Mouse (Mus musculus) lung, postnatal 0 days (tissue): ENCODE results near the gene Slc23a2. TPM values are rescaled to one million over a fixed set of nuclear protein-coding genes. Genes with fewer than 3 reads are reported as not detected.

Source experiments
- ATAC-seq: fragments of 200-750 bp; cut with Nextera tagmentation; 2 replicates; pipeline ENCODE4 v1.8.0; 2017; ENCODE audit warnings: moderate library complexity
- DNase-seq: peaks from one replicate; pipeline ENCODE4 v3.0.0-alpha.2; 2016; ENCODE audit warnings: low spot score
- H3K27ac ChIP-seq: fragments of 300-500 bp; sonication (generic); 2 replicates; pipeline ENCODE4 v1.5.1; 2014; ENCODE audit warnings: antibody characterized with exemption, mild to moderate bottlenecking, low read length, mixed read lengths
- H3K27me3 ChIP-seq: fragments of 300-500 bp; sonication (generic); replicated peaks from 2 replicates; pipeline ENCODE4 v1.6.1; 2014; ENCODE audit warnings: low read length, mixed read lengths; ENCODE audit not compliant: insufficient read depth
- H3K36me3 ChIP-seq: fragments of 300-500 bp; sonication (generic); 2 replicates; pipeline ENCODE4 v1.6.1; 2014; ENCODE audit warnings: low read length, mixed read lengths; ENCODE audit not compliant: insufficient read depth
- H3K4me1 ChIP-seq: fragments of 300-500 bp; sonication (generic); 2 replicates; pipeline ENCODE4 v1.6.1; 2014; ENCODE audit warnings: antibody characterized with exemption, low read depth, low read length, mixed read lengths; ENCODE audit not compliant: insufficient read depth
- H3K4me2 ChIP-seq: fragments of 300-500 bp; sonication (generic); replicated peaks from 2 replicates; pipeline ENCODE4 v1.6.1; 2014; ENCODE audit warnings: low read depth, mild to moderate bottlenecking, low read length, moderate library complexity, mixed read lengths
- H3K4me3 ChIP-seq: fragments of 300-500 bp; sonication (generic); 2 replicates; pipeline ENCODE4 v1.5.1; 2014; ENCODE audit warnings: low read depth, low read length
- H3K9ac ChIP-seq: fragments of 300-500 bp; sonication (generic); replicated peaks from 2 replicates; pipeline ENCODE4 v1.6.1; 2014; ENCODE audit warnings: low read depth, mild to moderate bottlenecking
- H3K9me3 ChIP-seq: fragments of 300-500 bp; sonication (generic); 2 replicates; pipeline ENCODE4 v1.6.1; 2016; ENCODE audit warnings: low read length, mixed read lengths
- CTCF ChIP-seq: IDR thresholded peaks from 2 replicates; pipeline ENCODE4 v1.5.1; 2016; ENCODE audit warnings: antibody characterized with exemption, mild to moderate bottlenecking
- EP300 ChIP-seq: IDR thresholded peaks from 2 replicates; pipeline ENCODE4 v1.6.1; 2016; ENCODE audit warnings: antibody characterized with exemption, mild to moderate bottlenecking, control low read depth
- WGBS: fragments of 180-500 bp; shearing (Covaris S2); extraction: QIAGEN DNeasy Blood & Tissue Kit; methylation state at CpG from one replicate; pipeline ENCODE4 v1.1.7; 2014; 5-methylcytosine and 5-hydroxymethylcytosine counted together
- polyA plus RNA-seq: library from polyadenylated mRNA; unstranded; fragments of >200 nt; fragmentation: Nextera tagmentation; extraction: Ambion mirVana; gene quantifications from 2 replicates; pipeline ENCODE4 v1.2.1, GENCODE M21; 2015

Slc23a2 gene
- 26.6 and 35.8 TPM in 2 replicates for polyA plus RNA-seq

GRCm38 (mm10) chr2:132144971-132145691 lies at the start of gene Slc23a2:
TSS of gene Slc23a2 (minus strand) at chr2:132145108.
- Histone ChIP-seq H3K4me2 (peak within 1 kb of the TSS; percentile 96), H3K9me3 (no peaks in the 10 kb centered on the region), H3K27me3 (no peaks in the 10 kb centered on the region), H3K9ac (peak within 1 kb of the TSS; percentile 70), H3K36me3 (no peaks in the 10 kb centered on the region), H3K4me1 (peaks cover 2% of the 10 kb centered on the region; the same call in 1 of the 2 replicates), H3K27ac (peak within 1 kb of the TSS; percentile 43; the same call in 1 of the 2 replicates), H3K4me3 (peak within 1 kb of the TSS; percentile 73)
- ATAC-seq (peak; percentile 80), DNase-seq (peak; percentile 67)
- WGBS = under 1% methylated on average over 29 of the region's 68 CpGs
- TF ChIP-seq EP300 (no peak), CTCF (no peak)

- no peaks in the 10 kb centered on the region for H3K4me1 ChIP-seq
- TF ChIP-seq EP300 (no peak), CTCF (no peak)
- H3K4me2 ChIP-seq = no peak overlapping the region
- no peak overlapping the region for H3K4me3 ChIP-seq
- H3K36me3 ChIP-seq = no peaks in the 10 kb centered on the region
- H3K9me3 ChIP-seq = no peaks in the 10 kb centered on the region
- H3K27me3 ChIP-seq = no peaks in the 10 kb centered on the region
- 73% methylated on average over 3 of the region's 3 CpGs for WGBS
- DNase-seq (no peak), ATAC-seq (no peak)
- no peak overlapping the region for H3K27ac ChIP-seq
- H3K9ac ChIP-seq = no peak overlapping the region
Measured at GRCm38 (mm10) chr2:132190602-132191161, 45.8 kb upstream of the Slc23a2 start.

- Histone ChIP-seq H3K9ac (no peak overlapping the region), H3K4me3 (no peak overlapping the region), H3K4me1 (no peaks in the 10 kb centered on the region), H3K27me3 (no peaks in the 10 kb centered on the region), H3K4me2 (no peak overlapping the region), H3K9me3 (no peaks in the 10 kb centered on the region), H3K36me3 (no peaks in the 10 kb centered on the region), H3K27ac (no peak overlapping the region)
- no peak for TF ChIP-seq CTCF
- TF ChIP-seq EP300 = no peak
- no peak for DNase-seq
- no peak for ATAC-seq
- WGBS = 63% methylated on average over 6 of the region's 6 CpGs
Measured at GRCm38 (mm10) chr2:132183874-132184273, 39.0 kb upstream of the Slc23a2 start.

- ATAC-seq (no peak), DNase-seq (peak; percentile 27)
- no peaks in the 10 kb centered on the region for H3K9me3 ChIP-seq
- no peak overlapping the region for H3K27ac ChIP-seq
- no peak overlapping the region for H3K9ac ChIP-seq
- no peak overlapping the region for H3K4me3 ChIP-seq
- H3K4me1 ChIP-seq = no peaks in the 10 kb centered on the region
- H3K36me3 ChIP-seq = no peaks in the 10 kb centered on the region
- H3K27me3 ChIP-seq = no peaks in the 10 kb centered on the region
- H3K4me2 ChIP-seq = no peak overlapping the region
- TF ChIP-seq EP300 (no peak), CTCF (no peak)
- 33% methylated on average over 1 of the region's 1 CpGs for WGBS
Measured at GRCm38 (mm10) chr2:132180463-132181205, 35.7 kb upstream of the Slc23a2 start.

GRCm38 (mm10) chr2:132179371-132179770 lies 34.5 kb upstream of the Slc23a2 start:
- H3K9me3 ChIP-seq = no peaks in the 10 kb centered on the region
- H3K9ac ChIP-seq = no peak overlapping the region
- DNase-seq = no peak
- no peaks in the 10 kb centered on the region for H3K36me3 ChIP-seq
- no peak overlapping the region for H3K4me3 ChIP-seq
- H3K27ac ChIP-seq = no peak overlapping the region
- no peak for ATAC-seq
- TF ChIP-seq CTCF (no peak), EP300 (no peak)
- no peak overlapping the region for H3K4me2 ChIP-seq
- 81% methylated on average over 7 of the region's 7 CpGs for WGBS
- no peaks in the 10 kb centered on the region for H3K4me1 ChIP-seq
- H3K27me3 ChIP-seq = no peaks in the 10 kb centered on the region

GRCm38 (mm10) chr2:132177406-132177805 lies 32.5 kb upstream of the Slc23a2 start:
- no peaks in the 10 kb centered on the region for H3K9me3 ChIP-seq
- H3K4me1 ChIP-seq = no peaks in the 10 kb centered on the region
- no peak overlapping the region for H3K27ac ChIP-seq
- no peak overlapping the region for H3K4me2 ChIP-seq
- TF ChIP-seq CTCF = no peak
- TF ChIP-seq EP300 = no peak
- no peak for ATAC-seq
- H3K36me3 ChIP-seq = no peaks in the 10 kb centered on the region
- H3K4me3 ChIP-seq = no peak overlapping the region
- no peak overlapping the region for H3K9ac ChIP-seq
- 86% methylated on average over 9 of the region's 9 CpGs for WGBS
- no peak for DNase-seq
- H3K27me3 ChIP-seq = no peaks in the 10 kb centered on the region
